Mouse (Mus musculus) olfactory bulb, adult 2 months (tissue): Measurements from ENCODE around the gene Chtop.

Experiments used
- CTCF ChIP-seq: fragments of 200-500 bp; IDR thresholded peaks from 2 replicates; pipeline ENCODE4 v1.5.1; 2012; ENCODE audit warnings: low read depth, mild to moderate bottlenecking, low read length, moderate library complexity; ENCODE audit not compliant: insufficient read depth
- POLR2A ChIP-seq: fragments of 200-500 bp; IDR thresholded peaks from 2 replicates; pipeline ENCODE4 v1.6.1; 2012; ENCODE audit warnings: mild to moderate bottlenecking, low read depth, low read length, moderate library complexity; ENCODE audit not compliant: insufficient read depth

- TF ChIP-seq CTCF (no peak), POLR2A (no peak)
Measured at GRCm38 (mm10) chr3:90472213-90472612, 37.1 kb downstream of the Chtop start.
